Mouse (Mus musculus) kidney, adult 2 months (tissue): ENCODE measurements at regions not wholly inside any gene's neighbourhood (a gene's known extent, or its start where the extent isn't known, plus 50 kb on each side); places are given as distances from the start of the nearest gene placed in this dataset.

ENCODE experiments used
- CTCF ChIP-seq: fragments of 200-500 bp; conservative IDR thresholded peaks from 2 replicates; pipeline ENCODE4 v1.5.1; 2011; ENCODE audit warnings: low read depth, mild to moderate bottlenecking, control low read depth, low read length, moderate library complexity, mixed read lengths; ENCODE audit not compliant: insufficient read depth, insufficient read length
- POLR2A ChIP-seq: fragments of 200-500 bp; IDR thresholded peaks from one replicate; pipeline ENCODE4 v1.6.1; 2011; ENCODE audit warnings: low read depth, low read length, control low read depth

GRCm38 (mm10) chr1:42416539-42417218, 278.9 kb upstream of the Pou3f3 start:
- TF ChIP-seq CTCF (no peak), POLR2A (no peak)
